Mouse (Mus musculus): ENCODE results near the gene Kalrn. TPM values are rescaled to one million over a fixed set of nuclear protein-coding genes. Genes with fewer than 3 reads are reported as not detected.

The Kalrn gene
- polyA plus RNA-seq, 1 experiment = 0.15 TPM

GRCm38 (mm10) chr16:34542341-34542740 is 31.0 kb downstream of the Kalrn start:
- Histone ChIP-seq H3K36me3 (ENCODE audit: control insufficient read depth) (no peaks in the 10 kb centered on the region), H3K27me3 (ENCODE audit: control insufficient read depth) (no peaks in the 10 kb centered on the region), H3K4me3 (replicated peaks) (no peak overlapping the region), H3K4me1 (ENCODE audit: control insufficient read depth) (no peaks in the 10 kb centered on the region), H3K9me3 (ENCODE audit: control insufficient read depth, low read length) (no peaks in the 10 kb centered on the region)
- TF ChIP-seq TAL1 (IDR thresholded peaks at IDR 0.05; ENCODE audit: low read length) (no peak), GATA1 (IDR thresholded peaks at IDR 0.05; ENCODE audit: low read length) (no peak)

- TF ChIP-seq TAL1 (IDR thresholded peaks at IDR 0.05; ENCODE audit: low read length) = no peak
- no peak for TF ChIP-seq GATA1 (IDR thresholded peaks at IDR 0.05; ENCODE audit: low read length)
- Histone ChIP-seq H3K4me1 (ENCODE audit: control insufficient read depth) (peaks cover 5% of the 10 kb centered on the region), H3K9me3 (ENCODE audit: control insufficient read depth, low read length) (no peaks in the 10 kb centered on the region), H3K4me3 (replicated peaks) (no peak overlapping the region), H3K36me3 (ENCODE audit: control insufficient read depth) (no peaks in the 10 kb centered on the region), H3K27me3 (ENCODE audit: control insufficient read depth) (no peaks in the 10 kb centered on the region)
Measured at GRCm38 (mm10) chr16:34538679-34539185, 34.6 kb downstream of the Kalrn start.

GRCm38 (mm10) chr16:34536300-34536699 is 37.0 kb downstream of the Kalrn start:
- no peaks in the 10 kb centered on the region for H3K36me3 ChIP-seq (ENCODE audit: control insufficient read depth)
- TF ChIP-seq TAL1 (IDR thresholded peaks at IDR 0.05; ENCODE audit: low read length) = no peak
- no peak for TF ChIP-seq GATA1 (IDR thresholded peaks at IDR 0.05; ENCODE audit: low read length)
- no peaks in the 10 kb centered on the region for H3K9me3 ChIP-seq (ENCODE audit: control insufficient read depth, low read length)
- H3K4me1 ChIP-seq (ENCODE audit: control insufficient read depth) = peaks cover 5% of the 10 kb centered on the region
- no peaks in the 10 kb centered on the region for H3K27me3 ChIP-seq (ENCODE audit: control insufficient read depth)
- no peak overlapping the region for H3K4me3 ChIP-seq (replicated peaks)

GRCm38 (mm10) chr16:34535135-34535534 is 38.2 kb downstream of the Kalrn start:
- no peaks in the 10 kb centered on the region for H3K27me3 ChIP-seq (ENCODE audit: control insufficient read depth)
- H3K4me1 ChIP-seq (ENCODE audit: control insufficient read depth) = peaks cover 5% of the 10 kb centered on the region
- no peak for TF ChIP-seq GATA1 (IDR thresholded peaks at IDR 0.05; ENCODE audit: low read length)
- TF ChIP-seq TAL1 (IDR thresholded peaks at IDR 0.05; ENCODE audit: low read length) = no peak
- H3K36me3 ChIP-seq (ENCODE audit: control insufficient read depth) = no peaks in the 10 kb centered on the region
- H3K4me3 ChIP-seq (replicated peaks) = no peak overlapping the region
- H3K9me3 ChIP-seq (ENCODE audit: control insufficient read depth, low read length) = no peaks in the 10 kb centered on the region

- no peaks in the 10 kb centered on the region for H3K27me3 ChIP-seq (ENCODE audit: control insufficient read depth)
- no peaks in the 10 kb centered on the region for H3K9me3 ChIP-seq (ENCODE audit: control insufficient read depth, low read length)
- peaks cover 5% of the 10 kb centered on the region for H3K4me1 ChIP-seq (ENCODE audit: control insufficient read depth)
- TF ChIP-seq TAL1 (IDR thresholded peaks at IDR 0.05; ENCODE audit: low read length) = no peak
- no peak for TF ChIP-seq GATA1 (IDR thresholded peaks at IDR 0.05; ENCODE audit: low read length)
- H3K36me3 ChIP-seq (ENCODE audit: control insufficient read depth) = no peaks in the 10 kb centered on the region
- no peak overlapping the region for H3K4me3 ChIP-seq (replicated peaks)
Measured at GRCm38 (mm10) chr16:34531506-34531905, 41.8 kb downstream of the Kalrn start.

- TF ChIP-seq GATA1 (IDR thresholded peaks at IDR 0.05; ENCODE audit: low read length) (no peak), TAL1 (IDR thresholded peaks at IDR 0.05; ENCODE audit: low read length) (no peak)
- H3K27me3 ChIP-seq (ENCODE audit: control insufficient read depth) = no peaks in the 10 kb centered on the region
- H3K4me3 ChIP-seq (replicated peaks) = no peak overlapping the region
- H3K4me1 ChIP-seq (ENCODE audit: control insufficient read depth) = peaks cover 2% of the 10 kb centered on the region
- H3K36me3 ChIP-seq (ENCODE audit: control insufficient read depth) = no peaks in the 10 kb centered on the region
- H3K9me3 ChIP-seq (ENCODE audit: control insufficient read depth, low read length) = no peaks in the 10 kb centered on the region
Measured at GRCm38 (mm10) chr16:34530029-34530428, 43.3 kb downstream of the Kalrn start.

GRCm38 (mm10) chr16:34528234-34528983 is 44.9 kb downstream of the Kalrn start:
- no peaks in the 10 kb centered on the region for H3K9me3 ChIP-seq (ENCODE audit: control insufficient read depth, low read length)
- H3K4me3 ChIP-seq (replicated peaks) = no peak overlapping the region
- TF ChIP-seq TAL1 (IDR thresholded peaks at IDR 0.05; ENCODE audit: low read length) (no peak), GATA1 (IDR thresholded peaks at IDR 0.05; ENCODE audit: low read length) (no peak)
- H3K36me3 ChIP-seq (ENCODE audit: control insufficient read depth) = no peaks in the 10 kb centered on the region
- H3K4me1 ChIP-seq (ENCODE audit: control insufficient read depth) = no peaks in the 10 kb centered on the region
- H3K27me3 ChIP-seq (ENCODE audit: control insufficient read depth) = no peaks in the 10 kb centered on the region

- H3K4me3 ChIP-seq (replicated peaks) = no peak overlapping the region
- H3K36me3 ChIP-seq (ENCODE audit: control insufficient read depth) = no peaks in the 10 kb centered on the region
- no peaks in the 10 kb centered on the region for H3K4me1 ChIP-seq (ENCODE audit: control insufficient read depth)
- TF ChIP-seq TAL1 (IDR thresholded peaks at IDR 0.05; ENCODE audit: low read length) = no peak
- no peak for TF ChIP-seq GATA1 (IDR thresholded peaks at IDR 0.05; ENCODE audit: low read length)
- H3K27me3 ChIP-seq (ENCODE audit: control insufficient read depth) = no peaks in the 10 kb centered on the region
- H3K9me3 ChIP-seq (ENCODE audit: control insufficient read depth, low read length) = no peaks in the 10 kb centered on the region
Measured at GRCm38 (mm10) chr16:34526378-34526777, 47.0 kb downstream of the Kalrn start.

- Histone ChIP-seq H3K4me3 (replicated peaks) (no peak overlapping the region), H3K27me3 (ENCODE audit: control insufficient read depth) (no peaks in the 10 kb centered on the region), H3K4me1 (ENCODE audit: control insufficient read depth) (no peaks in the 10 kb centered on the region), H3K9me3 (ENCODE audit: control insufficient read depth, low read length) (no peaks in the 10 kb centered on the region), H3K36me3 (ENCODE audit: control insufficient read depth) (no peaks in the 10 kb centered on the region)
- no peak for TF ChIP-seq TAL1 (IDR thresholded peaks at IDR 0.05; ENCODE audit: low read length)
- TF ChIP-seq GATA1 (IDR thresholded peaks at IDR 0.05; ENCODE audit: low read length) = no peak
Measured at GRCm38 (mm10) chr16:34525866-34526265, 47.5 kb downstream of the Kalrn start.
